Mouse (Mus musculus) kidney, adult 18-20 months (tissue): ENCODE measurements around the gene Il33.
"Not testable (repeated sequence)": the region's sequence is repeated elsewhere in the genome, so short reads cannot be mapped to it uniquely, and the experiment has no call there.

Experiments used
- DNase-seq: peaks from one replicate; pipeline ENCODE4 v3.0.0; 2021

Il33 gene

GRCm38 (mm10) chr19:29940239-29940638 is 15.3 kb downstream of the Il33 start:
- no peak for DNase-seq

- DNase-seq, result no peak
Measured at GRCm38 (mm10) chr19:29941208-29941607, 16.3 kb downstream of the Il33 start.

GRCm38 (mm10) chr19:29942358-29942757 is 17.4 kb downstream of the Il33 start:
- DNase-seq, result no peak

GRCm38 (mm10) chr19:29944426-29944825 is 19.5 kb downstream of the Il33 start:
- no peak for DNase-seq

GRCm38 (mm10) chr19:29944935-29945334 is 20.0 kb downstream of the Il33 start:
- DNase-seq, result not testable (repeated sequence)

GRCm38 (mm10) chr19:29945557-29946422 is 20.9 kb downstream of the Il33 start:
- DNase-seq, result no peak

GRCm38 (mm10) chr19:29946423-29946716 is 21.5 kb downstream of the Il33 start:
- DNase-seq, result no peak

- no peak for DNase-seq
Measured at GRCm38 (mm10) chr19:29947056-29947455, 22.1 kb downstream of the Il33 start.

- DNase-seq, result peak; percentile 89
Measured at GRCm38 (mm10) chr19:29947891-29948801, 23.2 kb downstream of the Il33 start.

- no peak for DNase-seq
Measured at GRCm38 (mm10) chr19:29952538-29952937, 27.6 kb downstream of the Il33 start.

GRCm38 (mm10) chr19:29953833-29954232 is 28.9 kb downstream of the Il33 start:
- DNase-seq, result no peak

GRCm38 (mm10) chr19:29955454-29955853 is 30.5 kb downstream of the Il33 start:
- no peak for DNase-seq

- no peak for DNase-seq
Measured at GRCm38 (mm10) chr19:29960906-29961305, 36.0 kb downstream of the Il33 start.

- no peak for DNase-seq
Measured at GRCm38 (mm10) chr19:29961842-29962241, 36.9 kb downstream of the Il33 start.

- DNase-seq, result no peak
Measured at GRCm38 (mm10) chr19:29963598-29964092, 38.7 kb downstream of the Il33 start.

- no peak for DNase-seq
Measured at GRCm38 (mm10) chr19:29967960-29968359, 43.0 kb downstream of the Il33 start.

- no peak for DNase-seq
Measured at GRCm38 (mm10) chr19:29973396-29973795, 48.5 kb downstream of the Il33 start.

- DNase-seq, result no peak
Measured at GRCm38 (mm10) chr19:29978847-29979246, 53.9 kb downstream of the Il33 start.

- DNase-seq, result no peak
Measured at GRCm38 (mm10) chr19:29979452-29980089, 54.7 kb downstream of the Il33 start.

GRCm38 (mm10) chr19:29984208-29985005 is 59.5 kb downstream of the Il33 start:
- peak; percentile 87 for DNase-seq

GRCm38 (mm10) chr19:29986464-29987091 is 61.7 kb downstream of the Il33 start:
- DNase-seq, result no peak
